Mouse (Mus musculus) left cerebral cortex, postnatal 4 days (tissue): ENCODE data around the gene Gp9. TPM values are rescaled to one million over a fixed set of nuclear protein-coding genes. Genes with fewer than 3 reads are reported as not detected.
A peak's percentile ranks its signal among the peaks of the same experiment; 100 is the strongest.

Experiments used
- DNase-seq: peaks from one replicate; pipeline ENCODE4 v3.0.0-alpha.2; 2022
- intact Hi-C: fragments of 180-260 bp; cut with DNase I; formaldehyde crosslinking; loops from one replicate; pipeline ENCODE4 v1.15.1; 2025
- total RNA-seq, 2 experiments: library from RNA; stranded (reverse); gene quantifications; 2 replicates each; pipeline ENCODE4 v1.2.3; 2021

Gp9 gene
- total RNA-seq, 2 experiments from 2014 or later: not detected

GRCm38 (mm10) chr6:87786621-87787020 lies 8.7 kb downstream of the Gp9 start:
- DNase-seq: no peak
- intact Hi-C loops: no loop called here

- no peak for DNase-seq
- intact Hi-C loops: no loop called here
Measured at GRCm38 (mm10) chr6:87787108-87787890, 9.4 kb downstream of the Gp9 start.

- intact Hi-C loops: no loop called here
- no peak for DNase-seq
Measured at GRCm38 (mm10) chr6:87788266-87788895, 10.5 kb downstream of the Gp9 start.

GRCm38 (mm10) chr6:87788896-87789587 lies 11.2 kb downstream of the Gp9 start:
- DNase-seq: peak; percentile 33
- intact Hi-C loops: no loop called here

- intact Hi-C loops: no loop called here
- DNase-seq: no peak
Measured at GRCm38 (mm10) chr6:87789791-87790190, 11.9 kb downstream of the Gp9 start.

DNA sequence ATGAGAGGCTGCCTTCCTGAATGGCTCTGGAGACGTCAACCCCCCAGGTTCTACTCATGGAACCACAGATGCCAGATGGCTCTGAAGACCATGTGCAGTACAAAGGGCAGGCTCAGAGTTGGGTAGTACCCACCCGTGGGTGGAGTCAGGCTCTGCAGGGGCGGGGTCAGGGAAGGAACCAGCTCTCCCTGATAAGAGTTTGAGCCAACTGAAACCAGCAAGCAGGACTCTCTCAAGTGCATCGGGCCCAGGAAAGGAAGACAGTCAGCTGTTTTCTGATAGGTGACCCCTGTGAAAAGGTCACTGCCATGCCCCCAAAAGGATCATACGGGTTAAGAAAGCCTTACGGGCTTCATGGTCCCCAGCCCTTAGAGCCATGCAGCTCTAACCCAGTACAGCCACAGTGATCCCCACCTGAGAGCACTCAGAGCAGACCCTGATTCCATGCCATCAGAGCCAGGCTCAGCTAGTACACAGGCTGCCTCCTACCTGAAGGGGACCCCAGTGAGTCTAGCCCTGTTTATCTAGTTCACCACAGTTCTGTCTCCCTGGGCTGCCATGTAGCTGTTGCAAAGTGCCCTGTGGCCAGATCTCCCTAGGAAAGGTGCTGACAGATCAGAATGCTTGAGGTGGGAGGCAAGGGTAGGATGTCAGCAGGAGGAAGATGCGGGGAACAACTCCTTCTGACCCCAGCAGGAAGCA lies 13.1 kb downstream of the Gp9 start:
- intact Hi-C loops: no loop called here

DNA sequence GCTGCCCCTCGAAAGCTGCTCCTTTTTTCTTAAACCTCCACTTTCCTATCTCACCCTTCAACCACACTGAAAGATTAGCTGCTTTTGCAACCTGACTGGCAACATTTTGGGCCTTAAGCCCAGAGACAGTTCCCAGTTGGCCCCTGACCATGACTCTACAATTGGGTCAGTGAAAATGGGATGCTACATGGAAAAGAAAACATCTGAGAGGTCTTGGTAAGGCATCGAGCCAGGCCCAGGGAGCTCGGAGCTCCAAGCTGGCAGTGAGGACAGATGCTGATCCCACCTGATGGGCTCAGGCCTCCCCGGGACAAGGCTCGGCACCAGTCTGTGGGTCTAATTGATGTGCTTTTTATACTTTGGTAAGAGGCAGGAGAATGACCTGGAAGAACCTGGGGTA lies 14.0 kb downstream of the Gp9 start:
- intact Hi-C loops: no loop called here
- no peak for DNase-seq

More for the DNA sequence above, 13.1 kb downstream of the Gp9 start:
- DNase-seq: no peak

GRCm38 (mm10) chr6:87793821-87794510 lies 16.1 kb downstream of the Gp9 start:
- intact Hi-C loops: no loop called here
- DNase-seq: peak; percentile 44

GRCm38 (mm10) chr6:87795385-87796150 lies 17.7 kb downstream of the Gp9 start:
- intact Hi-C loops: no loop called here
- no peak for DNase-seq

DNA sequence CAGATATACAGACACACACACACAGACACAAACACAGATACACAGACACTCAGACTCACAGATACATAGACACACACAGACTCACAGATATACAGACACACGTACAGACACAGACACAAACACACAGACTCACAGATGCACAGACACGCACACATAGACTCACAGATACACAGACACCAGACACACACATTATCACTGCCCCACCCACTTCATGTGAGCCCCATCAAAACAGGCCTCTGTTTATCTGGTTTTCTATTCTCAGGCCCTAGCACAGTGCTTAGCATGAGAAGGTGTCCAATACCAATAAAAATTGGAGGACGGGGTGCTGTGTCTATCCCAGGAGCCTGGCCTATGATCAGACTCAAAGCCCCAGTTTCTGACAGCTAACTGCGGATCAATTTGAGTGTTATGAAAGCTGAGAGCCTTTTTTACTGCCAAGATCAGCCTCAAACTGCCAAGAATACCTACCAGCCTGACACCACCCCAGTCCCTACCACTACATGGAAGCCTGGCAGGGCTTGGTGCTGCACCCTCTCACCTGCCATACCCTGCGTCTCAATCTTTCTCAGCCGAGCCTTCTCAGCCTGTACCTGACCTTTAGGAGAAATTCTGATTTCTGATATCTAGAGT lies 18.5 kb downstream of the Gp9 start:
- DNase-seq: no peak
- intact Hi-C loops: no loop called here

- DNase-seq: no peak
- intact Hi-C loops: no loop called here
Measured at GRCm38 (mm10) chr6:87797321-87797720, 19.4 kb downstream of the Gp9 start.

DNA sequence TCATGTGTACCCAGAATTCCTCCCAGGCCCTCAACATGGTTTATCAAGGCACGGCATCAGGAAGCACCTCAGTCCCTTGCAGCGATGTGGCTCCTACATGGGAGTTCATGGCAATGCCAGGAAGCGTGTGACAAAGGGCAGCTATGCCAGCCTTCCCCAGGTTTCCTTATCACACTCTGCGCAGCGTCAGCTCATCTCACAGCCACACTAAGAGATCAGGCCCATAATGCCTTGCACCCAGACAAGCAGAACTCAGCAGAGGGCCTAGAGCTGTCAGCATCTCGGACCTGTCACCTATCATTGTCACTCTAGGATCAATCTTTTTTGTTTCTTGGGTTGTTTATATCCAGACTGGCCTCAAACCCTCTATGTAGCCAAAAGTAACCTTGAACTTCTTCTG lies 21.7 kb downstream of the Gp9 start:
- DNase-seq: no peak
- intact Hi-C loops: no loop called here

- no peak for DNase-seq
Measured at GRCm38 (mm10) chr6:87802462-87802861, 24.6 kb downstream of the Gp9 start.

DNA sequence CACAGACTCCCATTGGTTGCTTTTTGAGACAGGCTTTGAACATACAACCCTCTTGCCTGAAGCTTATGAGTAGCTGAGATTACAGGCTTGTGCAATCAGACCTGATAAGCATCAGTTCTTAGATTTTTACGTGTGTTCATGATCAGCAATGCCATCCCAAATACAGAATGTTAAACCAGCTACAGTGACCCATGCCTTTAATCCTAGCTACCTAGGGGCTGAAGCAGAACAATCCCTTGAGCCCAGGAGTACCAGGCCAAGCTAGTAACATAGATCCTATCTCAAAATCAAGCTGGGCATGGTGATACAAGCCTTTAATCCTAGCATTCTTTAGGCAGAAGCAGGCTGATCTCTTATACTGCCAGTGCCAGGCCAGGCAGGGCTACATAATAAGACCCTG lies 26.2 kb downstream of the Gp9 start:
- intact Hi-C loops: no loop called here
- DNase-seq: no peak

More at GRCm38 (mm10) chr6:87802462-87802861, 24.6 kb downstream of the Gp9 start:
- intact Hi-C loops: no loop called here

GRCm38 (mm10) chr6:87804886-87805285 lies 27.0 kb downstream of the Gp9 start:
- no peak for DNase-seq
- intact Hi-C loops: no loop called here

- no peak for DNase-seq
- intact Hi-C loops: no loop called here
Measured at GRCm38 (mm10) chr6:87805448-87805847, 27.6 kb downstream of the Gp9 start.

DNA sequence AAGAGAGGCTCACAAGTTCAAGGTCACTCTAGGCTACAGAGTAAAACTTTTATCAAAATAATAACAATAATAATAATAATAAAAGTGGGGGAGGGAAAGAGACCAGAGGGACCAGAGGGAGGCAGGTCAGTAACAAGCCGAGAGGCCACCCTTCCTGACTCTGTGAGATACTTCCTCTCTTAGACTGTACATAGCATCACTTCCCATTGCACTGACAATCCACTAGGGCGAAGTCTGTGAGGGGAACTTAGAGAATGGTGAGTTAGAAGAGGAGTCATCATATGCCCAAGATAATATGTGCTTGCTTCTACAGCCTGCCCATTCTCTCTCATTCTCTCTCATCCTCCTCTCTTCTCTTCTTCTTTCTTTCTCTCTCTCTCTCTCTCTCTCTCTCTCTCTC lies 28.2 kb downstream of the Gp9 start:
- intact Hi-C loops: no loop called here

GRCm38 (mm10) chr6:87806857-87807256 lies 29.0 kb downstream of the Gp9 start:
- intact Hi-C loops: no loop called here

More for the DNA sequence above, 28.2 kb downstream of the Gp9 start:
- DNase-seq: no peak

DNA sequence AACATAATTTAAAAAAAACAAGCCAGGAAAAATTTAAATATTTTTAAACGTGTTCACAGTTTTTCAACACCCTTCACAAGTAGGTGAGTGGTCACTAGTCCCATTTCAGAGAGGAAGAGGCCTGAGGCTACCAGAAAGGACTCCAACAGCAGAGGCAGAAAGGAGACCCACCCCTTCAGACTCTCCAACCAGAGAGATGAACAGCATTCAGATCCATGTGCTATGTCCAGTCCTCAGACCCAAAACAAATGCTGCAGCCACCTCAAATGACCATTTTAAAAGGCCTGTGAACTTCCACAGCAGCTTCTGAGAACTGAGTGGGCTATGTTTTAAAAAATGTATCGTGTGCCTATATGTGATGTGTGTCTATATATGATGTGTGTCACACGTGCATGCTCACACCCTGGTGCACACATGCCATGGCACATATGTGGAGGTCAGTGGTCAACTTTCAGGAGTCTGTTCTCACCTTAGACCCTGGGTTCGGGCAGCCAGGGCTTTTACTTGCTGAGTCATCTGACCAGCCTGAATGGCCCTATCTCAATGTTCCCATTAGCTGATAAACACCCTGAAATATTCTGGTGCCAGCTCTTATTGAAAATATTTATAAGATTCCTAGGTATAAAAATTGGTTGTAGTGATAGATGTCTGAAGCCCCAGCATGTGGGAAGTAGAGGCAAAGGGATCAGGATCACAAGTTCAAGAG lies 30.0 kb downstream of the Gp9 start:
- DNase-seq: no peak
- intact Hi-C loops: no loop called here

More at GRCm38 (mm10) chr6:87806857-87807256, 29.0 kb downstream of the Gp9 start:
- no peak for DNase-seq
